Mouse (Mus musculus): ENCODE data around the gene Fgfr2. TPM values are rescaled to one million over a fixed set of nuclear protein-coding genes. Genes with fewer than 3 reads are reported as not detected.

The Fgfr2 gene
- polyA plus RNA-seq, 1 experiment from 2014 or later, result 93.4 TPM

DNA sequence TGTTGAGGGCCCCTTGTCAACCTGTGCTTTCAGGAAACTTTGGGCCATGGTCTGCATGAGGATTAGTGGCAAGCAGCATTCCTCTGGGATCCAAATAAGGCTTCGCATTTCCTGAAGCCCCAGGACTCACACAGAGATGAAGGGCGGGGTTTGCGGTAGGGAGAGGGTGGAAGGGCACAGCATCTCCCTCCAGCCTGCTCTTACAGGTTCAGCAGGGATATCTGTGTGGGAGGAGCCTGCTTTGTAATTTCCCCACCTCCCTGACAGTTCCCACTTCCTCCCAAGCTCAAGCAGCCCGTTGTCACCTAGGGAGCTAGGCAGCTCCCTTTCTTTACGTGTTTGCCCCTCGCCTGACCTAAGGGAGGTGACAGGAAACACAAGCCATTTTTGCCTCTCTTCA lies 1134.1 kb downstream of the Fgfr2 start:
- WGBS, result 25% methylated on average over 6 of the region's 6 CpGs
- ATAC-seq (ENCODE audit: insufficient read depth, low FRiP score), result no peak

GRCm38 (mm10) chr7:131978609-131979008 lies 1144.5 kb downstream of the Fgfr2 start:
- Histone ChIP-seq H3K9me3 (replicated peaks; ENCODE audit: control insufficient read depth, low read length) (no peaks in the 10 kb centered on the region), H3K4me3 (replicated peaks; ENCODE audit: low read length) (no peak overlapping the region), H3K27me3 (ENCODE audit: control insufficient read depth, insufficient read depth, low read length) (no peaks in the 10 kb centered on the region), H3K4me1 (ENCODE audit: control insufficient read depth, insufficient read depth, low read length) (no peaks in the 10 kb centered on the region), H3K4me2 (ENCODE audit: low read depth, low read length) (no peak overlapping the region), H3K36me3 (ENCODE audit: control insufficient read depth, insufficient read depth, low read length) (no peaks in the 10 kb centered on the region), H3K9ac (ENCODE audit: low read length) (no peak overlapping the region), H3K27ac (ENCODE audit: low read length) (no peak overlapping the region)
- 61% methylated on average over 11 of the region's 11 CpGs for WGBS
- ATAC-seq (ENCODE audit: insufficient read depth, low FRiP score), result no peak

More for the DNA sequence above, 1134.1 kb downstream of the Fgfr2 start:
- Histone ChIP-seq H3K4me1 (ENCODE audit: control insufficient read depth, insufficient read depth, low read length) (no peaks in the 10 kb centered on the region), H3K4me3 (replicated peaks; ENCODE audit: low read length) (no peak overlapping the region), H3K27me3 (ENCODE audit: control insufficient read depth, insufficient read depth, low read length) (no peaks in the 10 kb centered on the region), H3K9me3 (replicated peaks; ENCODE audit: control insufficient read depth, low read length) (no peaks in the 10 kb centered on the region), H3K9ac (ENCODE audit: low read length) (no peak overlapping the region), H3K4me2 (ENCODE audit: low read depth, low read length) (no peak overlapping the region), H3K27ac (ENCODE audit: low read length) (no peak overlapping the region), H3K36me3 (ENCODE audit: control insufficient read depth, insufficient read depth, low read length) (no peaks in the 10 kb centered on the region)

DNA sequence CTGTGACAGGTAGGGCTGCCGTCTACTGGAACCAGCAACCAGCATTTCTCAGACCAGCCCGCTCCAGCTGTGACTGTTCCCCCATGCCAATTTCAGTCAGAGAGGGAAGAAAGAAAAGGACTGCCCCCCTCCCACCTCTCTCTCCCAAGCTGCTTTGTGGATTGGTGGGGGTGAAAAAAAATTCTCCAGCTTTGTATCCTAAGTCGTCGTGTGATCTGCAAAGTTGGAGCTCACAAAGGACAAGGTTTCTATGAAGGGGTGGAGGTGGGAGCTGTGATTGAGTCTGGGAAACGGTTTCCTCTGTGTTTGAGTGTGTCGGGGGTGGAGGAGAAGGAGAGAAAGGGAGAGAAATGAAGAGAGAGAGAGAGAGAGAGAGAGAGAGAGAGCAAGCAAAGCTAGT lies 1147.3 kb downstream of the Fgfr2 start:
- no peak for ATAC-seq (ENCODE audit: insufficient read depth, low FRiP score)
- Histone ChIP-seq H3K27ac (ENCODE audit: low read length) (no peak overlapping the region), H3K36me3 (ENCODE audit: control insufficient read depth, insufficient read depth, low read length) (no peaks in the 10 kb centered on the region), H3K9me3 (replicated peaks; ENCODE audit: control insufficient read depth, low read length) (no peaks in the 10 kb centered on the region), H3K9ac (ENCODE audit: low read length) (no peak overlapping the region), H3K4me1 (ENCODE audit: control insufficient read depth, insufficient read depth, low read length) (no peaks in the 10 kb centered on the region), H3K27me3 (ENCODE audit: control insufficient read depth, insufficient read depth, low read length) (no peaks in the 10 kb centered on the region), H3K4me2 (ENCODE audit: low read depth, low read length) (no peak overlapping the region), H3K4me3 (replicated peaks; ENCODE audit: low read length) (no peak overlapping the region)
- WGBS, result 59% methylated on average over 6 of the region's 6 CpGs

DNA sequence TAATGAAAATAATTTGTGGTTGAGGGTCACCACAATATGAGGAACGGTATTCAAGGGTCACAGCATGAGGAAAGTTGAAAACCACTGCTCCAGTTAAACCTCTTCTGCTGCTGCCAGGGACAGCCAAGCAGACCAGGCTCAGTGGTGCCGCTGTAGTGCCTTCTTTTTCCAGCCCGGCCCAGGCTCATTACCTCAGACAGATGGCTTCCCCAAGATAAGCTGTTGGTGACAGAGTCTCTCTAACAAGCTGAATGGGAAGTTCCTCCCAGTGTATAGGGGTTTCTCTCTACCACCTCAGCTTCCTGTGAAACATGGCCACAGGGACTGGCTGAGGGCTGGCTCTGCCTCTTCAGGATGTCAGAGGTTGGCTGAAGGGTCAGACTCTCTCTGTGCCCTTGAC lies 1152.9 kb downstream of the Fgfr2 start:
- no peaks in the 10 kb centered on the region for H3K4me1 ChIP-seq (ENCODE audit: control insufficient read depth, insufficient read depth, low read length)
- H3K27ac ChIP-seq (ENCODE audit: low read length), result no peak overlapping the region
- no peak overlapping the region for H3K4me3 ChIP-seq (replicated peaks; ENCODE audit: low read length)
- peaks cover 41% of the 10 kb centered on the region for H3K27me3 ChIP-seq (ENCODE audit: control insufficient read depth, insufficient read depth, low read length)
- no peak overlapping the region for H3K9ac ChIP-seq (ENCODE audit: low read length)
- no peaks in the 10 kb centered on the region for H3K9me3 ChIP-seq (replicated peaks; ENCODE audit: control insufficient read depth, low read length)
- ATAC-seq (ENCODE audit: insufficient read depth, low FRiP score), result no peak
- WGBS, result 47% methylated on average over 3 of the region's 3 CpGs
- H3K4me2 ChIP-seq (ENCODE audit: low read depth, low read length), result no peak overlapping the region
- no peaks in the 10 kb centered on the region for H3K36me3 ChIP-seq (ENCODE audit: control insufficient read depth, insufficient read depth, low read length)

GRCm38 (mm10) chr7:131966916-131967494 lies 1156.1 kb downstream of the Fgfr2 start:
- Histone ChIP-seq H3K9me3 (replicated peaks; ENCODE audit: control insufficient read depth, low read length) (no peaks in the 10 kb centered on the region), H3K27me3 (ENCODE audit: control insufficient read depth, insufficient read depth, low read length) (peaks cover 44% of the 10 kb centered on the region), H3K4me1 (ENCODE audit: control insufficient read depth, insufficient read depth, low read length) (no peaks in the 10 kb centered on the region), H3K4me3 (replicated peaks; ENCODE audit: low read length) (no peak overlapping the region), H3K27ac (ENCODE audit: low read length) (no peak overlapping the region), H3K4me2 (ENCODE audit: low read depth, low read length) (no peak overlapping the region), H3K36me3 (ENCODE audit: control insufficient read depth, insufficient read depth, low read length) (no peaks in the 10 kb centered on the region), H3K9ac (ENCODE audit: low read length) (no peak overlapping the region)
- no peak for ATAC-seq (ENCODE audit: insufficient read depth, low FRiP score)
- 6% methylated on average over 57 of the region's 57 CpGs for WGBS

DNA sequence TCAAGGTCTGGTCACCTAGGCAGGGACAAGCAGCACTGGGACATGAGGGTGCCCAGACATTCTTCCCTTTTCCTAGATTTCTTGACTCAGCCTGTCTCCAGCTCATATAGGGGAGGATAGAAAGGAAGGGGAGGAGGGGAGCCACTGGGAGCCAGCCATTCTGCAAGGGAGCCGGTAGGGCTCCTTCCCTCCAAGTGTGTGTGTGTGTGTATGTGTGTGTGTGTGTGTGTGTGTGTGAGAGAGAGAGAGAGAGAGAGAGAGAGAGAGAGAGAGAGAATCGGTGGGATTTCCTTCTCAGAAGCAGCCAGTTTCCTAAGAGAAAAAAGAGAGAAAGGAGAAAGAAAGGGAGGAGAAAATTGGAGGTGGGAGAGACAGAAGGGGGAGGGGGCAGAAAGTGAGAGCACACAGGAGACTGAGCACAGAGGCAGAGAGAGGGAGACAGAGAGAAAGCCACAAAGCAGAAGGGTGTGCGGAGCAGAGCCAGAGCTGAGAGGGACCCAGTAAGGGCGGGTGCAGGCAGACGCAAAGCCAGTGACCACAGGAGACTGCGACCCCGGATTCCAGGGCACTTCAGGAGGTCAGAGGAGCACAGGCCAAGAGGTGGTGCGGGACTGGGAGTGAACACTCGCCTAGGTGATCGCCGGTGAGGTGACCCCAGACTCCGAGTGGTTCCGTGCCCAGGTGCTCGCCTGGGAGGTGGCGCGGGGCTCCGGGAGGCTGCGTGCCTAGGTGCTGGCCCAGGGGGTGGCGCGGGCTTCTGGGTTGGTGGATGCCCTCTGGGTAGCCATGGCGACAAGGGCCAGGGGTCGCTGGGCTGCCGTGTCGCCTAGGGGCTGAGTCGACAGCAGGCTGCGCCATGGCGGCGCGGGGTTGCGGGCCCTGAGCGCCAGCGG lies 1156.9 kb downstream of the Fgfr2 start, which contains the start of gene Gpr26:
TSS of gene Gpr26 (plus strand) at position 438 of the 893 bp plus-strand sequence.
- Histone ChIP-seq H3K4me1 (ENCODE audit: control insufficient read depth, insufficient read depth, low read length) (no peaks in the 10 kb centered on the region), H3K4me3 (replicated peaks; ENCODE audit: low read length) (no peak within 1 kb of the TSS), H3K36me3 (ENCODE audit: control insufficient read depth, insufficient read depth, low read length) (no peaks in the 10 kb centered on the region), H3K4me2 (ENCODE audit: low read depth, low read length) (no peak within 1 kb of the TSS), H3K27me3 (ENCODE audit: control insufficient read depth, insufficient read depth, low read length) (peaks cover 44% of the 10 kb centered on the region), H3K9me3 (replicated peaks; ENCODE audit: control insufficient read depth, low read length) (no peaks in the 10 kb centered on the region), H3K9ac (ENCODE audit: low read length) (no peak within 1 kb of the TSS), H3K27ac (ENCODE audit: low read length) (no peak within 1 kb of the TSS)
- ATAC-seq (ENCODE audit: insufficient read depth, low FRiP score), result no peak
- 2% methylated on average over 32 of the region's 32 CpGs for WGBS

DNA sequence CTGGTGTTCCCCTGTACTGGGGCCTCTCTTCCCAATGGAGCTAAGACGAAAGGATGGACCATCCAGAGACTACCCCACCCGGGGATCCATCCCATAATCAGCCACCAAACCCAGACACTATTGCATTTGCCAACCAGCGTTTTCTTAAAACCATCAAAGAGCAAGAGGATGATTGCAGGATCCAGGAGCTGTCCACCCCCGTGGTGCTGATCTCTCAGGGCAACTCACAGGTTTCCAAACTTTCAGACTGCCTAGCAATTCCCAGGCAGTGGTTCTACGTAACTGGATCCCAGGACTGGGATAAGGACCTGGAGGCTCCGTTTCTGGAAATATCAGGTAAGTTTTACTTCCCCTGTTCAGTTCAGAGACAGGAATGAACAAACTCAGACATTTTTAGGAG lies 1162.6 kb downstream of the Fgfr2 start:
- H3K9me3 ChIP-seq (replicated peaks; ENCODE audit: control insufficient read depth, low read length), result no peaks in the 10 kb centered on the region
- peaks cover 6% of the 10 kb centered on the region; the same call in 1 of the 2 replicates for H3K27me3 ChIP-seq (ENCODE audit: control insufficient read depth, insufficient read depth, low read length)
- WGBS, result 22% methylated on average over 6 of the region's 6 CpGs

DNA sequence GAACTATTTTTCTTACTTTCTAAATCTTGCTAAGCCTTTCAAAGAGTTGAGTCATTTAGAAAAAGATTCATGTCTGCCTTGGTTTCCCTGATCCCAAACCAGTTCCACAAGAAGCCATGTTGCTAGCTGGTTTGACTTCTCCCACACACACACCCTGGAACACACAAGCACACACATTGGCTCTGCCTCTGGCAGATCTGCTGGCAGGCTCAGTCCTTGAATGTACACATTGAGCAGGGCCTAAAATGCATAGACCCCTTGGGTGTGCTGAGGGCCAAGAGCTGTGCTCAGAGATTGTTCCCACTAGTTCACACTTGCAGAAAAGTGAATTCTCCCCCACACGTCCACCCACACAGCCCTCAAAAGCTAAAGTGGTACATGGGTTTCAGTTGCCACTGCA lies 1164.4 kb downstream of the Fgfr2 start:
- 54% methylated on average over 1 of the region's 1 CpGs for WGBS
- no peak overlapping the region for H3K4me2 ChIP-seq (ENCODE audit: low read depth, low read length)
- no peaks in the 10 kb centered on the region for H3K27me3 ChIP-seq (ENCODE audit: control insufficient read depth, insufficient read depth, low read length)
- H3K9me3 ChIP-seq (replicated peaks; ENCODE audit: control insufficient read depth, low read length), result no peaks in the 10 kb centered on the region
- no peak overlapping the region for H3K27ac ChIP-seq (ENCODE audit: low read length)
- no peak overlapping the region for H3K4me3 ChIP-seq (replicated peaks; ENCODE audit: low read length)
- no peaks in the 10 kb centered on the region for H3K4me1 ChIP-seq (ENCODE audit: control insufficient read depth, insufficient read depth, low read length)
- no peak for ATAC-seq (ENCODE audit: insufficient read depth, low FRiP score)
- H3K9ac ChIP-seq (ENCODE audit: low read length), result no peak overlapping the region
- no peaks in the 10 kb centered on the region for H3K36me3 ChIP-seq (ENCODE audit: control insufficient read depth, insufficient read depth, low read length)

More for the DNA sequence above, 1162.6 kb downstream of the Fgfr2 start:
- no peaks in the 10 kb centered on the region for H3K36me3 ChIP-seq (ENCODE audit: control insufficient read depth, insufficient read depth, low read length)
- ATAC-seq (ENCODE audit: insufficient read depth, low FRiP score), result no peak
- H3K4me1 ChIP-seq (ENCODE audit: control insufficient read depth, insufficient read depth, low read length), result no peaks in the 10 kb centered on the region
- H3K4me2 ChIP-seq (ENCODE audit: low read depth, low read length), result no peak overlapping the region
- H3K27ac ChIP-seq (ENCODE audit: low read length), result no peak overlapping the region
- no peak overlapping the region for H3K4me3 ChIP-seq (replicated peaks; ENCODE audit: low read length)
- no peak overlapping the region for H3K9ac ChIP-seq (ENCODE audit: low read length)

DNA sequence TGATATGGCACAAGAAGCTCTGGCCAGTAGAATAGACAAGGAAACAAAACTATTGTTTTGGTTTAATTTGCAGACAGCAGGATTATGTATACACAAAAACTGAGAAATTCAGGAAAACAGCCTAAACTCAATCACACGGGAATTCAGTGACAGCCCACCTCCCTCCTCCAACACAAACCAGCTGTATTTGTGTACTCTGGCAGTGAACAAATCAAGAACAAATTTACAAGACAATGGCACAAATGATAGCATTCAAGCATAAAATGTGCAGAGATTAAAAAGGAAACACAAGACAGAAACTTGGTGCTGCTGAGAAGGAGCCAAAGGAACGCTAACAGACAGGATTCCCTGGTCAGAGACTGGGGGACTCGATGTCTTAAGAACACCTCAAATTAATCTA lies 1169.7 kb downstream of the Fgfr2 start:
- 64% methylated on average over 3 of the region's 3 CpGs for WGBS
- Histone ChIP-seq H3K9me3 (replicated peaks; ENCODE audit: control insufficient read depth, low read length) (no peaks in the 10 kb centered on the region), H3K27ac (ENCODE audit: low read length) (no peak overlapping the region), H3K4me2 (ENCODE audit: low read depth, low read length) (no peak overlapping the region), H3K4me3 (replicated peaks; ENCODE audit: low read length) (no peak overlapping the region), H3K9ac (ENCODE audit: low read length) (no peak overlapping the region), H3K27me3 (ENCODE audit: control insufficient read depth, insufficient read depth, low read length) (no peaks in the 10 kb centered on the region), H3K4me1 (ENCODE audit: control insufficient read depth, insufficient read depth, low read length) (no peaks in the 10 kb centered on the region), H3K36me3 (ENCODE audit: control insufficient read depth, insufficient read depth, low read length) (no peaks in the 10 kb centered on the region)
- no peak for ATAC-seq (ENCODE audit: insufficient read depth, low FRiP score)

All from stomach, embryonic 16.5 days (tissue).